8 mouse cellular contexts compared by ENCODE assay signal in the genomic region with DNA sequence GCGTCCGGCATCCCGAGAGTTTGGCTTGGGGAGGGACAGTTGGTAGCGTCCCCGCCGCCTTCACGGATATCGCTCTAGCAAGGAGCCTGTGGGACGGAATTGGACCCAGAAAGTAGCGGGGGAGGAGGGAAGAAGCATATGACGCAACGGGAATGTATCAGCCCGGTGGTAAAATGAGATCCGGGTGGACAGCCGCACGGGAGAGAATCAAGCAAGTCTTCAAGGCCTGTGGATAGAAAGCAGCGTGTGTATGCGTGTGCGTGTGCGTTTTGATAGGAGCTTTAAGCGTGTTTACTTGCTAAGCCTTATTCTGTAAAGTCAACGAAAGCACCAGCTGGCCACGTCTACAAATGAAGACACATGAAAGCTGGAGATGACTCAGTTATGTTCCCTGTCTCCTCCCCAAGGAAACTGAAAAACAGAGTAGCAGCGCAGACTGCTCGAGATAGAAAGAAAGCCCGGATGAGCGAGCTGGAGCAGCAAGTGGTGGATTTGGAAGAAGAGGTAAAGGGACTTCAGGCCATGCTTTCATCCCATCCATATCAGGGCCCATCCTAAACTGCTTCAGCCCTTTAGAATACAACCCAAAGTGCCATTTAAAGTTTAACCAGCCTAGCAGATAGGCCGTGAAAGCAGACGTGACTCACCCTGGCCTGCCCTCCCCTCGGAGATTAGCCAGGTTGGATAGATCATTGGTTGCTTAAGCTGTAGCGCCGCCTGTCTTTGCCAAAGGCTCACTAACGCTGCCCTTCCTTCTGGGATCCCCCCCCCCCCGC. TPM values are rescaled to one million over a fixed set of nuclear protein-coding genes. Genes with fewer than 3 reads are reported as not detected.
A peak's percentile ranks its signal among the peaks of the same experiment; 100 is the strongest.
DNase-seq lines count a peak whose midpoint lies in the region; ATAC-seq lines count a peak whose summit lies in the region.

No protein-coding gene starts in this region.

- ATAC-seq in hindbrain, embryonic 15.5 days (ENCODE audit: low FRiP score, low read depth) = peak; percentile 17; the same call in 1 of the 2 replicates

- under 1% methylated on average over 34 of the region's 34 CpGs for WGBS in hindbrain, embryonic 15.5 days

- peaks cover 39% of the 10 kb centered on the region for H3K36me3 ChIP-seq in hindbrain, embryonic 15.5 days

- H3K27ac ChIP-seq in hindbrain, embryonic 15.5 days (replicated peaks) = peak overlapping the region; percentile 96

- peaks cover 31% of the 10 kb centered on the region for H3K4me1 ChIP-seq in hindbrain, embryonic 15.5 days (replicated peaks)

- peak overlapping the region; percentile 94 for H3K4me3 ChIP-seq in hindbrain, embryonic 15.5 days

- no peaks in the 10 kb centered on the region for H3K27me3 ChIP-seq in hindbrain, embryonic 15.5 days

- peak overlapping the region; percentile 85 for H3K4me2 ChIP-seq in hindbrain, embryonic 15.5 days

- H3K9ac ChIP-seq in hindbrain, embryonic 15.5 days = peak overlapping the region; percentile 99

- peak; percentile 85 for DNase-seq in R1 (ENCODE audit: low read depth, low spot score)
- peak; percentile 72 to 79 for DNase-seq in cerebellum, postnatal 25 days
- DNase-seq in frontal cortex, postnatal 36 days (ENCODE audit: low spot score in 2 of 2) = peak; percentile 76 to 79
- peak; percentile 60 for DNase-seq in left cerebral cortex, adult 11 months (ENCODE audit: low spot score)
- DNase-seq in lung, postnatal 36 days = peak; percentile 94
- peak; percentile 67 for DNase-seq in retina, embryonic 14.5 days (ENCODE audit: low spot score)
- DNase-seq in urinary bladder, postnatal 14 days (ENCODE audit: low spot score) = peak; percentile 84

- no peaks in the 10 kb centered on the region for H3K9me3 ChIP-seq in hindbrain, embryonic 15.5 days

RNA-seq across cellular contexts. Expression of gene Xbp1, which starts 1.2 kb away (rescaled TPM):
- 150 and 157 TPM in 2 replicates for polyA plus RNA-seq in hindbrain, embryonic 15.5 days (2015; fragmentation: Nextera tagmentation; extraction: Ambion mirVana)

RNA-seq across cellular contexts. Expression of gene Ccdc117, which starts 20.3 kb away (rescaled TPM):
- 10.7 and 11.6 TPM in 2 replicates for polyA plus RNA-seq in hindbrain, embryonic 15.5 days (2015; fragmentation: Nextera tagmentation; extraction: Ambion mirVana)

RNA-seq across cellular contexts. Expression of gene Ankrd36, which starts 47.8 kb away (rescaled TPM):
- not detected in 2 replicates for polyA plus RNA-seq in hindbrain, embryonic 15.5 days (2015; fragmentation: Nextera tagmentation; extraction: Ambion mirVana)

Comparison
In these comparisons a context has a peak if more than half of its experiments do, and no peak if none do; other contexts are left out.
1. Peak in every context shown above with its lines: DNase-seq, ATAC-seq, H3K4me3 ChIP-seq and H3K27ac ChIP-seq.